In the genomic region with DNA sequence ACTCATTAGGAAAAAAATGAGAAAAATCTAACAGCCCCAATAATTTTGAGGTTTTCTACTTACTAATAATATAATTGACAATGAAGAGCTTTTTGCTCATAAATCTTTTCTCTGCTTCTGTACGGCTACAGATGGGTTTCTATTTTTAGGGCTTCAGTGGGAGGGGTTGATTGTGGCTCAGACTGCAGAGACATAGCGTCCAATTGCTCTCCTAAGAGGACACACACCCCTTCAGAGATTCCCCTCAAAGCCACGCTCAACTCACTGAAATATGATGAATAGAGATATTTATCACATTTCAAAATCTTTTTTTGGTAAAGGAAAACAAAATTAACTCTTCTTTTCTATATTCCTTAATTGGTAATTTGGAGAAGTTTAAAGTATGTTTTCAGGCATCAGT, we compare ENCODE assay signal across 23 mouse cellular contexts.
DNase-seq lines count a peak whose midpoint lies in the region; TF ChIP-seq lines count a peak whose summit lies in the region.
"Had no signal": no experiment of that assay in that cellular context is flagged by ENCODE, and none has a peak within 500 bp of the region (broad histone marks: within the 10 kb centered on the region; RNA-seq: fewer than 3 reads in every experiment).

No protein-coding gene starts in this region.

- H3K27me3 ChIP-seq in kidney, adult 2 months (replicated peaks; ENCODE audit: control insufficient read depth, insufficient read depth, low read length), result no peaks in the 10 kb centered on the region
- H3K27me3 ChIP-seq: hindbrain, embryonic 15.5 days; limb, embryonic 12.5 days; liver, embryonic 15.5 days; midbrain, embryonic 15.5 days had no signal

- no peak for TF ChIP-seq POLR2A in kidney, adult 2 months (IDR thresholded peaks at IDR 0.05; ENCODE audit: low read depth, low read length)

- H3K36me3 ChIP-seq in kidney, adult 2 months (ENCODE audit: control insufficient read depth, insufficient read depth, low read length), result no peaks in the 10 kb centered on the region
- H3K36me3 ChIP-seq: hindbrain, embryonic 10.5 days; limb, embryonic 12.5 days; liver, embryonic 15.5 days had no signal

- no peak for TF ChIP-seq CTCF in layer of hippocampus, adult 2 months (conservative IDR thresholded peaks at IDR 0.05)
- TF ChIP-seq CTCF in kidney, adult 2 months (conservative IDR thresholded peaks at IDR 0.05; ENCODE audit: insufficient read depth, insufficient read length, low read depth, low read length), result no peak

- no peaks in the 10 kb centered on the region for H3K4me1 ChIP-seq in kidney, adult 2 months (ENCODE audit: control insufficient read depth, insufficient read depth, low read length)
- H3K4me1 ChIP-seq: hindbrain, embryonic 10.5 days; hindbrain, embryonic 15.5 days; limb, embryonic 12.5 days; liver, embryonic 15.5 days; midbrain, embryonic 15.5 days had no signal

- WGBS in kidney, adult 2 months, result 49% methylated on average over 3 of the region's 3 CpGs

- DNase-seq in cerebellum, adult 9-11 months, result peak; percentile 55
- no peak for DNase-seq in cerebellum, adult 11 months
- DNase-seq in layer of hippocampus, adult 2 months (ENCODE audit: low spot score in 2 of 2), result peak; percentile 55 to 70
- no peak for DNase-seq in layer of hippocampus, adult 8-10 months (ENCODE audit: low spot score in 2 of 2)
- peak; percentile 62 for DNase-seq in right cerebral cortex, adult 18-20 months
- DNase-seq in right cerebral cortex, postnatal 14 days, result no peak
- DNase-seq in kidney, adult 2 months, result no peak
- DNase-seq: adrenal gland, postnatal 14 days; gastrocnemius, postnatal 14 days; heart, postnatal 14 days; kidney, adult 18-20 months; kidney, postnatal 36 days; lung, embryonic 14.5 days; lung, postnatal 14 days; right cerebral cortex, postnatal 4 days; thymus, adult 2 months; thymus, postnatal 4 days had no signal

- H3K4me3 ChIP-seq in layer of hippocampus, adult 2 months, result no peak overlapping the region
- no peak overlapping the region for H3K4me3 ChIP-seq in kidney, adult 2 months (ENCODE audit: insufficient read depth, low read depth, low read length)
- H3K4me3 ChIP-seq: hindbrain, embryonic 10.5 days; hindbrain, embryonic 15.5 days; limb, embryonic 12.5 days; liver, embryonic 15.5 days; midbrain, embryonic 15.5 days had no signal

- H3K27ac ChIP-seq in layer of hippocampus, adult 2 months, result peak overlapping the region; percentile 74
- no peak overlapping the region for H3K27ac ChIP-seq in kidney, adult 2 months (ENCODE audit: insufficient read depth, low read depth, low read length)
- H3K27ac ChIP-seq: hindbrain, embryonic 10.5 days; hindbrain, embryonic 15.5 days; limb, embryonic 12.5 days; liver, embryonic 15.5 days; midbrain, embryonic 15.5 days; stomach, postnatal 0 days had no signal

Comparison
In these comparisons a context has a peak if more than half of its experiments do, and no peak if none do; other contexts are left out.
1. DNase-seq: peak in cerebellum, adult 9-11 months (single experiment), layer of hippocampus, adult 2 months (2 of 2) and right cerebral cortex, adult 18-20 months (single experiment); none in cerebellum, adult 11 months (single experiment), layer of hippocampus, adult 8-10 months (0 of 2), right cerebral cortex, postnatal 14 days (single experiment) and kidney, adult 2 months (single experiment).